Mouse (Mus musculus): Measurements from ENCODE around the gene Nr6a1. TPM values are rescaled to one million over a fixed set of nuclear protein-coding genes. Genes with fewer than 3 reads are reported as not detected.

Nr6a1 gene
- polyA plus RNA-seq, 1 experiment from 2014 or later: 4.8 TPM

DNA sequence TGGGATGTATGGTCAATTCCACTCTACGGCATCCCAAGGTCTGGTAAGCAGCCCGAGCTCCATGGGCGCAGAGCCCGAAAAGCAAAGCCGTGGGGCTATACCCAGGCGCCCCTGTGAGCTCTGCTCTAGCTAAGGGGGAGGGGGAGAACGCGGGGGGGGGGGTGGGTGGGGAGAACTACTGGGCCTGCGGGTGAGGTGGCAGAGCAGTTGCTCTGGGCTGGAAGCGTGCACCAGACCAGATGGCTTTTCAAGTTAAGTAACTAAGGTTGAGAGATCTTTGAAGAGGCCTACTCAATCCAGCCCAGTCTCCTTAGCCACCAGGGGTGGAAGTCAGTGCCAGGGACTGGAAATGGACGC, 214.7 kb downstream of the Nr6a1 start:
- Histone ChIP-seq H3K9me3 (no peaks in the 10 kb centered on the region), H3K4me1 (peaks cover 45% of the 10 kb centered on the region), H3K4me3 (no peak overlapping the region), H3K27me3 (ENCODE audit: poor library complexity, severe bottlenecking) (peaks cover 87% of the 10 kb centered on the region), H3K36me3 (replicated peaks) (no peaks in the 10 kb centered on the region), H3K27ac (no peak overlapping the region)
- WGBS: 19% methylated on average over 11 of the region's 11 CpGs
- no peak for DNase-seq (ENCODE audit: extremely low spot score, low spot score)

DNA sequence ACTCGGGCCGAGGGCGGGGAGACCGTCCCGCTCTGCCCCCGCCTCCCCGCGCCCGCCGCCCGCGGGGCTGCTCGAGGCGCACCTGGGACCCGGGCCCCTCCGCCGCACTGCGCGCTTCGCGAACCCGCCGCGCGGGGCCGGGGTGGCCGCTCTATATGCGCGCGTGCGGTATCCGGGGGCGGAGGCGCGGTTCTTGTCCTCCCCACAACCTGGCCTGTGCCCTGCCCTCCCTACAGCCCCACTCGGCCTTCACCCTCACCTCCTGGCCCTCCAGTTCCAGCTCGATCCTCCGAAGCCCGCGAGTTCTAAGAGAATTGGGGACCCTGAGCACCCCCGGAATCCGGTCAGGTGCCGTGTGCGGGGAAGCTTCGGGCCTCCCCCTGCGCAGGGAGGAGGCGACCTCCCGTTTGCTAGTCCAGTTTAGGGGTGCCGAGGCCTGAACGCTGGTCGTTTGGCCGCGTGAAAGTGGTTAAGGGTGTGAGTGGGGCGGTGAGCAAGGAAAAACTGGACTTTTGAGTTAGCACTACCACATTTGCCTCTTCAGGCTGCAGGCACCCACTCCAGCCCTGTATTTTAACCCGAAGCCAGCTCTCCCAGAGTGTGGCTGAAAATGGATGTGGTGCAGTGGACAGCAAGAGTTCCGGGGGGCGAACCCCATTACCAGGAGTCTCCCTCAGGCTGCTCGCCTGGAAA, 215.3 kb downstream of the Nr6a1 start:
- Histone ChIP-seq H3K27me3 (ENCODE audit: poor library complexity, severe bottlenecking) (peaks cover 88% of the 10 kb centered on the region), H3K36me3 (replicated peaks) (no peaks in the 10 kb centered on the region), H3K9me3 (no peaks in the 10 kb centered on the region), H3K27ac (peak overlapping the region; percentile 26; the same call in 1 of the 2 replicates), H3K4me1 (peaks cover 45% of the 10 kb centered on the region), H3K4me3 (peak overlapping the region; percentile 46)
- peak; percentile 40 for DNase-seq (ENCODE audit: extremely low spot score, low spot score)
- WGBS: 3% methylated on average over 58 of the region's 58 CpGs

DNA sequence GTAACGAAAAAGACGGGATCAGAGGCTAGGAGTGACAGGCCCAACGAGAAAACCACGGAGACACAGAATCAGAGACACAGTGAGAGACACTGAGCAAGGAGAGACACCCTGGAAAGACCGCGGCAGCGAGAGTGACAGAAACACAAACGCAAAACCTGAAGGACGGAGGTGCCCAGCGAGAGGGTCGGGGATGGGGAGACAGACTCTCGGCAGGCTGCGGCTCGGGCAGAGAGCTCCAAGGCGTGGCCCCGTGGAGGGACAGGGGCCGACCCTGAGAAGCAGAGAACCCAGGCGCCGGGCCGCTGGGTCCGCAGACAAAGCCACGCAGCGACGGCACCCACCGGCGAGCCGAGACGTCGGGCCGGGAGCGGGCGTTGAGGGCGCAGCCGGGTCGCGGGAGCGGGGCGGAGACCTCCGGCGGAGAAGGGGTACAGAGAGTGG, 216.0 kb downstream of the Nr6a1 start:
- H3K27me3 ChIP-seq (ENCODE audit: poor library complexity, severe bottlenecking): peaks cover 96% of the 10 kb centered on the region
- no peaks in the 10 kb centered on the region for H3K36me3 ChIP-seq (replicated peaks)
- H3K27ac ChIP-seq: 0 out of 2 replicates have a peak overlapping the region, but pooled peaks have one; percentile 26
- H3K4me1 ChIP-seq: peaks cover 48% of the 10 kb centered on the region
- no peaks in the 10 kb centered on the region for H3K9me3 ChIP-seq
- peak overlapping the region; percentile 46 for H3K4me3 ChIP-seq
- peak; percentile 34 for DNase-seq (ENCODE audit: extremely low spot score, low spot score)
- WGBS: under 1% methylated on average over 40 of the region's 40 CpGs

DNA sequence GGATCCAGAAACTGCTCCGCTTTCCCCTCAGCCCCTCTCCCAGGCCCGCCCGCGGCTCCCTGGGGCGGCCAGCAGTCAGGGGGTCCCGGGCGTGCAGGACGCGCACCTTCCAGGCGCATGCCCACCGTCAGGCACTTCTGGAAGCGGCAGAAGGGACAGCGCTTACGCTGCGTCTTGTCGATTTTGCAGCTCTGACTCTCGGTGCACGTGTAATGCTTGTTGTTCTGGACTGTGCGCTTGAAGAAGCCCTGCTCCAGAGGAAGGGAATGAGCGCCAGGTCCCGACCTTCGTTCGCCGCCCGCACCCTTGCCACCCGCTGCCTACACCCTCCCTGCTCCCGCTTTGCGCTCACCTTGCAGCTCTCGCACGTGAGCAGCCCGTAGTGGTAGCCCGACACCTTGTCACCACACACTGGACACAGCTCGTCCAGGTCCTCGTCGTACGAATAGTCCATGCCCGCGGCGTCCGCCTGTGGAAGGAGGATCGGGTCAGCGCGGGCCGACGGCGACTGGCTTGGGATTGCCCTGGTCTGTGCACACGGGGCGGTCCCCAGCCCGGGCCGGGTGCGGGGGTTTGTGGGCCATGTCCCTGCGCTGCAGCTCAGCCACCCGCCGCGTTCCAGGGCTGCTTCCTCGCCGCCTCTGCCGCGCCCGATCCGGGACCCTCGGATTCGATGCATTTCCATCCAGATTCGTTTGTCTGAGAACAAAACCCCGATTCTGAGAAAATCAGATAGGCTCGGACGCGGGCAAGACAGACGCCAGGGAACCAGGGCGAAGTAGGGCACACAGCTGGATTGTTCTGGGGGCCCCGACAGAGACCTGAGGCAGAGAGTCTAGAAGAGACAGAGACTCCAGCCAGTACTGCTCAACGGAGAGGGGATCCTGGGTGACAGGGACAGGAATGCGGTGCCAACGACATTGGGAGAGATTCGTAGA, 216.9 kb downstream of the Nr6a1 start:
- under 1% methylated on average over 75 of the region's 75 CpGs for WGBS
- Histone ChIP-seq H3K4me1 (peaks cover 48% of the 10 kb centered on the region), H3K27me3 (ENCODE audit: poor library complexity, severe bottlenecking) (peaks cover 98% of the 10 kb centered on the region), H3K9me3 (no peaks in the 10 kb centered on the region), H3K36me3 (replicated peaks) (no peaks in the 10 kb centered on the region), H3K27ac (peak overlapping the region; percentile 37; the same call in 1 of the 2 replicates), H3K4me3 (peak overlapping the region; percentile 45)
- DNase-seq (ENCODE audit: extremely low spot score, low spot score): peak; percentile 66

DNA sequence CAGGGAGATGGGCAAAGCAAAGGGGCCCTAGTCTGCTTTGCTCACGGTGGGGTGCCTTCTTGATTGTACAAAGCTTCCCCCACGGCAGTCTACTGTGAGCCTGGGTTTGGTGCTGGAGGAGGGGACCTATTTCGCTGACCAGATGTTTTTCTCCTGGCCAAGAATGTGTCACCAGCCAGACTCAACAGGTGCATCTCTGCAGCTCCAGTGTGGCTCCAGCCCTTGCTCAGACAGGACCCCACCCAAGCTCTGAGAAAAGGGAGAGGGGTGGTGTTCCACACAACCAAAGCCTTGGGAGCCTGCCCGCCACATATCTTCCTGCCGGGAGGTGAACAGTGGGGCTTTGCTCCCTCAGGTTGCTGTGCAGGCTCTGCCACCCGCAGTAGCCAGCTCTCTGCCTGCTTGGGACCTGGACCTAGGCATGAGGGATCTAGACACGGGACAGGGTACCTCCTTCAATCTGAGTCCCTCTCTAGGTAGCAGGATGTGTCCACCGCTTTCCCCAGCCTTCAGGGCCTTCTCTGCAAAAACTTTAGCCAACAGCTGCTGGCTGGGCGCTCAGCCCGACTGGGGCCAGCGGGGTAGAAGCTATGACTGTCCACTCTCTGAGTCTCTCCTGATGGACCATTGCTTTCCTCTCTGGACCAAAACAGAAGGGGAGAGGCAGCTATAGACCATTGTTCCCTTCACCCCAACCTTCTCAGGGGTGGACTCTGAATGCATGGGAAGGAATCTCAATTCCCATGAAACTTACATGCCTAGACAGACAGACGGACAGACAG, 218.4 kb downstream of the Nr6a1 start:
- peaks cover 100% of the 10 kb centered on the region for H3K27me3 ChIP-seq (ENCODE audit: poor library complexity, severe bottlenecking)
- no peak overlapping the region for H3K27ac ChIP-seq
- no peak overlapping the region for H3K4me3 ChIP-seq
- no peaks in the 10 kb centered on the region for H3K9me3 ChIP-seq
- peaks cover 48% of the 10 kb centered on the region for H3K4me1 ChIP-seq
- no peaks in the 10 kb centered on the region for H3K36me3 ChIP-seq (replicated peaks)
- 21% methylated on average over 12 of the region's 12 CpGs for WGBS
- DNase-seq (ENCODE audit: extremely low spot score, low spot score): no peak

DNA sequence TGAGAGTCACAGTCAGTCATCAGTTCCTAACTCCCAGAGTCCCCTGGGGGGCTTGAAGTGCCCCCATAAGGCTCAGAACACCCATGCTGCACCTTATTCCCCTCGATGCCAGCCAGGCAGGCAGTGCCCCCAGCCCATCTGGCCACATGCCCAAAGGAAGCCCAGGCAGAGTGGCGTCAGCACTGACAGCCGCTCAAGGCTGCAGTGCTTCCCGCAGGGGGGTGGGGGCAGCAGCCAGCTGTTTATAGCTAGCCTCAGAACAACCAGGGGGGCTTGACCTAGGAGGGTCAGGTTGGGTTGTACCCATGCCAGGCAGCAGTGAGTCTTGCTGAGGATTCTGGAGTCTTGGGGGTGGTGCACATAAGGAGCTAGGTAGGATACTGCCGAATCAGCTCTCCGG, 220.8 kb downstream of the Nr6a1 start:
- H3K36me3 ChIP-seq (replicated peaks): no peaks in the 10 kb centered on the region
- 51% methylated on average over 6 of the region's 6 CpGs for WGBS
- peaks cover 100% of the 10 kb centered on the region for H3K27me3 ChIP-seq (ENCODE audit: poor library complexity, severe bottlenecking)

DNA sequence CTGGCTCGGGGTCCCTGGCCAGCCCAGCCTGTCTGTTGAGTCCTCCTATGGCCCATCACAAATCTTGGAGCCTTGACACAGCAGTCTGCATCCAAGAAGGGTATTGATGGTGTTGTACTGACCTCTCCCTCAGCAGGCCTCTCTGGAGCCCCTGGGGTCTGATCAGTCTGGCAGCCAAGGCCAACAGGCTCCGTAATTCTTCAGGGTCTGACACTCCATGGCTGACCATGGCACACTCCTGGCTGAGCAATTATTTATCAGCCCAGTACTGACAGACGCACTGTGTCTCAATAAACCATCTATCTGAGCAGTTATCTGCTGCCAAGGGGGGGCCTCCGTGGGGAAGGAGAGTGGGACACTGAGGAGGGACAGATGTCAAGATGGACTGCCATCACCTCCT, 222.5 kb downstream of the Nr6a1 start:
- Histone ChIP-seq H3K27me3 (ENCODE audit: poor library complexity, severe bottlenecking) (peaks cover 100% of the 10 kb centered on the region), H3K27ac (no peak overlapping the region), H3K9me3 (no peaks in the 10 kb centered on the region), H3K36me3 (replicated peaks) (no peaks in the 10 kb centered on the region), H3K4me1 (peaks cover 23% of the 10 kb centered on the region), H3K4me3 (no peak overlapping the region)
- 80% methylated on average over 4 of the region's 4 CpGs for WGBS
- no peak for DNase-seq (ENCODE audit: extremely low spot score, low spot score)

More for the DNA sequence above, 220.8 kb downstream of the Nr6a1 start:
- H3K9me3 ChIP-seq: no peaks in the 10 kb centered on the region
- no peak overlapping the region for H3K4me3 ChIP-seq
- H3K27ac ChIP-seq: no peak overlapping the region
- H3K4me1 ChIP-seq: peaks cover 32% of the 10 kb centered on the region
- no peak for DNase-seq (ENCODE audit: extremely low spot score, low spot score)

DNA sequence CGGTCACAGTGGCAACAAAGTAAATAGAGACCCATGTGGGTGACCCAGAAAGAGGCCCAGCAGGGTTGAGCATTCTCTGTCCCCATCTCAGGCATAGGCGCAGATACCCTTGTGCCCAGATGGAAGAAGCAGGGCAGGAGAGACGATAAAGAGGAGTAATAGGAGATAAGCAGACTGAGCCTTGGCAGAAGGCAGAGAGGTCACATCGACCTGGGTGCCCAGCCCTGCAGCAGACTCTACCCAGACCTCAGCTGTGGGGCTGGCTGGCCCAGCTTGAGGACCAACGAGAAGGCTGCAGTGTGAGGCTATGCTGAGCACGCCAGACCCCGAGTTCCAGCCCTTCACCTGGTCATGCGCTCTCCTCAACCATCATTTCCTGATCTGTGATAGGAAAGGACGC, 223.2 kb downstream of the Nr6a1 start:
- 89% methylated on average over 9 of the region's 9 CpGs for WGBS
- no peak for DNase-seq (ENCODE audit: extremely low spot score, low spot score)
- H3K9me3 ChIP-seq: no peaks in the 10 kb centered on the region
- no peak overlapping the region for H3K4me3 ChIP-seq
- no peaks in the 10 kb centered on the region for H3K36me3 ChIP-seq (replicated peaks)
- H3K27ac ChIP-seq: no peak overlapping the region
- H3K27me3 ChIP-seq (ENCODE audit: poor library complexity, severe bottlenecking): peaks cover 100% of the 10 kb centered on the region
- peaks cover 18% of the 10 kb centered on the region for H3K4me1 ChIP-seq

DNA sequence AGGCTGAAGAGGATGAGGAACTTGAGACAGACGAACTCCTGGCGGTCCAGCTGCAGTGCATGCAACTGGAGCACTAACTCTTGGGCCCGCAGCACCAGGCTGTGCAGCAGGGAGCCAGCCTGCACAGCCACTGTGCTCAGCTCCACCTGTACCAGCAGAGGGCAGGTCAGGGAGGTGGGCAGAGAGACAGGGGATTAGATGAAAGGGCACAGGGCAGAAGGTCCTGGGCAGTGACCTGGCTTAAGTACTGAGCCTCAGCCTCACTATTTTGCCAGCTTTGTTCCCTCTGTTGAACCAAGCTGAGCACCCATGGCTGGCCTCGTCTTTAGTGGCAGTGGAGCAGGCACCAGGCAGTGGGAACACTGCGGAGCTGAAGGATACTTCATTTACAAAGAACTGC, 227.3 kb downstream of the Nr6a1 start:
- peaks cover 44% of the 10 kb centered on the region for H3K4me1 ChIP-seq
- H3K36me3 ChIP-seq (replicated peaks): no peaks in the 10 kb centered on the region
- no peak overlapping the region for H3K27ac ChIP-seq
- peaks cover 100% of the 10 kb centered on the region for H3K27me3 ChIP-seq (ENCODE audit: poor library complexity, severe bottlenecking)
- H3K4me3 ChIP-seq: no peak overlapping the region
- no peaks in the 10 kb centered on the region for H3K9me3 ChIP-seq
- DNase-seq (ENCODE audit: extremely low spot score, low spot score): no peak
- 56% methylated on average over 5 of the region's 5 CpGs for WGBS

DNA sequence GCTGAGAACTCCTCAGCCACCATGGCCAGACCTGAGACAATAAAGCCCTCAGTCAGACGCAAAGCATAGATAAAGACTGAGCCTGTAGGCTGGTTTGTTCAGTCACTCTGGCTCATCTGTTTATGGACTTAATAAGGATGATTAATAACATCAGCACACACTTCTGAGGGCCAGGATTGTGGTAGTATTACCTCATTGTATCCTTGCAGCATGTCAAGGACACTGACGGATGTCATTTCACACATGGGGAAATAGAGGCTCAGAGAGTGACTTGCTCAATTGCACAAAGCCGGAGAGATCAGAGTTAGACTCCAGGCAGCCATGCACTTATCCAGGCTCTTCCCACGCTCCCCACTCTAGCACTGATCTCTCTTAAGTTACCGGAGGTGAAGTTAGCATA, 228.9 kb downstream of the Nr6a1 start:
- Histone ChIP-seq H3K4me1 (peaks cover 48% of the 10 kb centered on the region), H3K27ac (no peak overlapping the region)

DNA sequence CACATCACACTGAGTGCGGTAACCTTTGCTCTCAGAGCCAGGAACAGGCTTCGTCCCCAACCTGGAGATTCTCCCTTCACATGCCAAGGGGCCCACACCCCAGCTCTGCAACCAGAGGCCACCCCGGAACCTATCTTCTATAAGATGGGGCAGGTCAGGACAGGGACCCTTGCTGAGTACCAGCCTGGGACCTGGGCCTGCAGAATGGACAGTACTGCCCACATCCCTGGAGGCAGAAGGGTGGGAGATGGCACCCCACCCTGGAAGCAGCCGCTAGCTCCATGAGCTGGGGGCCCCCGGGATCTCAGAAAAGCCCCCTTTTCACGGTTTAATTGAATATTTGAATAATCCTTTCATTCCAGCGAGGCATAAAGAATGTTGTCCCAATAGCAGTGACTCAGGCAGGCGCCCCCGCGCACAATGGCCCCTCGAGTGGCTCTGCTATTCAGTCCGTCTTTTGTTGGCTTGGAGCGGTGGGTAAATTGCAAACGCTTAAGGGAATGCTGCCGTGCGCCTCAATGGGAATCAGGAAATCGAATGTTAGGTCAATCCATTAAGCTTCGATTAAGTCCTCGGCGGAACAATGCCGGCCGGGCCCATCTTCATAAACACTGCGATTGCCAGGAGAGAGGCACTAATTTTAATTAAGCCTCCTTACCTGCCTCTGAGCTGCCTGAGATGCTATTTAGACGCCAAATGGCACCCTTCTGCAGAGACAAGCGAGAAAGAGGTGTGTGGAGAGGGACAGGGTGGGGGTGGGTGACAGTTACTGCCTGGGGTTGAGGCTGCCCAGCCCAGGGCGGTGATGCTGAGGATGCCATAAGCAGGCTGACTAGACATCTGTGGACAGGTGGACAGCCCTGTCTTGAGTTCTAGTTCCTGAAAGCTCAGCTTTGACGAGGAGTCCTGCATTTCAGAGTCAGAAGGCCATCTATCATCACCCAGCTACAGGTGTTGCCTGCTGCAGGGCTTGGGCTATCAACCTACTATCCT, 230.1 kb downstream of the Nr6a1 start:
- no peaks in the 10 kb centered on the region for H3K9me3 ChIP-seq
- H3K4me3 ChIP-seq: peak overlapping the region; percentile 22
- DNase-seq (ENCODE audit: extremely low spot score, low spot score): peak; percentile 71
- H3K36me3 ChIP-seq (replicated peaks): no peaks in the 10 kb centered on the region
- peaks cover 100% of the 10 kb centered on the region for H3K27me3 ChIP-seq (ENCODE audit: poor library complexity, severe bottlenecking)
- WGBS: 14% methylated on average over 27 of the region's 27 CpGs
- peak overlapping the region; percentile 75 for H3K27ac ChIP-seq
- peaks cover 48% of the 10 kb centered on the region for H3K4me1 ChIP-seq

More for the DNA sequence above, 228.9 kb downstream of the Nr6a1 start:
- peaks cover 100% of the 10 kb centered on the region for H3K27me3 ChIP-seq (ENCODE audit: poor library complexity, severe bottlenecking)
- H3K4me3 ChIP-seq: no peak overlapping the region
- H3K36me3 ChIP-seq (replicated peaks): no peaks in the 10 kb centered on the region
- DNase-seq (ENCODE audit: extremely low spot score, low spot score): no peak
- no peaks in the 10 kb centered on the region for H3K9me3 ChIP-seq
- 86% methylated on average over 5 of the region's 5 CpGs for WGBS
